Mouse (Mus musculus): Measurements from ENCODE around the gene Dusp16.

Gene Dusp16

DNA sequence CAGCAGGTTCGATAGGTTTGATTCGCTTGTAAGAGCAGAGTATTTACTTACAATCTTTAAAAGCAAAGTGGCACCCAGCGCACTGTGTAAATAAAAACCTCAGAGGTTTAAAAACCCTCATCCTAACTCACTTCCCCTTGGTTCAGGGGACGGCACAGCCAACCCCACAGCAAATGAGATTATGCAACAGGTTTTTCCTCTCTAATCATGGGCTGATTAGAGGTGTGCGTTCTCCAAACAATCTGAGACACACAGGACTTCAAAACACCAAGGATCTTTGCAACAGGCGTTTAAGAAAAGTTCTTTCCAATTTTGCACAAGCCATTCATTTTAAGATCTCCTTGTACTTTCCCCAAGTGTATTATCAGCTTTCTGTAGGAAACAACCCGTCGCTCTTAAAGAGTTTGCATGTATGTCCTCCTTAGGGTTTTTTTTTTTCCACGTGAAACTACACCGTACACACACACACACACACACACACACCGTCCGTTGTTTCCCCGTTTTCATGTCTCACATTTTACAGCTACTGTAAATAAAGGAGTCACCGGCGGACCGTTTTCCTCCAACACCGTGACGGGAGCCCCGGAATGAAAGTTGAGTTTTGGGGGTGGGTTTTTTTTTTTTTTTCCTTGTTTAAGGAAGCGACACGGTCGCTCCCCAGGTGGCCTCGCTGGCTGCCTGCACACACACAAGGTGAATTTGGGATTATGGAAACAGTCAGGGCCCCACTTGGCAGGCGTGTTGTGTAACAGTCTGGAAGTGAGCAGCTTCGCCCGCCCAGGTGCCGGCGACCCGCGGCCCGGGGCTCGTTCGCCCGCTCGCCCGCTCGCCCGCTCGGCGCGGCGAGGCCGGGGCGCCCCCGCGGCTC, 940 bp downstream of the Dusp16 start:
- DNase-seq = peak; percentile 59

DNA sequence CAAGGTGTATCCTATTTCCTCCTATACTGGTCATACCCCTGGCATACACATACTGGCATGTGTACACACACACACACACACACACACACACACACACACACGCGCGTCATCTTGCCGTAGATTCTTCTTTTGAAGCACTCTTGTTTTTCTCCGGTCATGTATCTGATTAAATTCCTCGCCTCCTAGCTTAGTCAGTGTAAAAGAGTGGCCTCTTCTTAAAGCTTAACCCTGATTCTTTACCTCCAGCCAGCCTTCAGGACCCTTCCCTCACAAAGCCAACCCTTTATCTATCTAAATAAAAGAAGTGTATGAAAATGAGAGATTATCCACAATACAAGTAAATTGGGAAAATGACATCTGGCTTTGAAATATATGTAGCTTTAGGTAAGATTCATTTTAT, 3.3 kb downstream of the Dusp16 start:
- DNase-seq = no peak

DNA sequence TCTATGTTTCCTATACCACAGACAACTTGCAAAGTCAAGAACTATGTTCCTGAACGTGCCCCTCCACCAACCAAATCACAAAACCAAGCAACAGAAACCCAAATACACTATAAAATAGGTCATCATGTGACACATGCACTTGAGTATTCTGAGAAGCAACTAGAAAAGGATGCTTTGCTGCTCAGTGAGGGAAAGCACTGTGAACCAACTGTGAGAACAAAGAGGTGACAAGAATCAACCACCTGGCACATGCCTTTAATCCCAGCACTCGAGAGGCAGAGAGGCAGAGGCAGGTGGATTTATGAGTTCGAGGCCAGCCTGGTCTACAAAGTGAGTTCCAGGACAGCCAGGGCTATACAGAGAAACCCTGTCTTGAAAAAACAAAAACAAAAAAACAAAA, 6.0 kb downstream of the Dusp16 start:
- no peak for DNase-seq

DNA sequence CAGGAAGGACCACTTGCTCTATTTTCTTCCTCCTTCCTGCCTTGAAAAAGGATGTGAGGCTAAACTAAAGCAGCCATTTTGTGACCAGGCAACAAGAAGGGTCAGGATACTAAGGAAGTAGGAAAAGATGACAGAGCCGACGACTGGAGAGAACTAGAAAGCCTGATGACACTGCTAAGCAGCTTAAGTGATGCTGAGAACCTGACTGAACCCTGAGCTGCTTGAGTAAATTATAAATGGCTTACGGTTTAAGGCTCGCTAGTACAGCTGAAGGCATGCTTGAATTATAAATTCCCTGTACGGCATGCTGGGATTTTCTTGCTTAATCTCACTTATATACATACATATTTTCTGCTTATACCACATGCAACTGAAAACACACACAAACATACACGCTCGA, 9.5 kb downstream of the Dusp16 start:
- no peak for DNase-seq

DNA sequence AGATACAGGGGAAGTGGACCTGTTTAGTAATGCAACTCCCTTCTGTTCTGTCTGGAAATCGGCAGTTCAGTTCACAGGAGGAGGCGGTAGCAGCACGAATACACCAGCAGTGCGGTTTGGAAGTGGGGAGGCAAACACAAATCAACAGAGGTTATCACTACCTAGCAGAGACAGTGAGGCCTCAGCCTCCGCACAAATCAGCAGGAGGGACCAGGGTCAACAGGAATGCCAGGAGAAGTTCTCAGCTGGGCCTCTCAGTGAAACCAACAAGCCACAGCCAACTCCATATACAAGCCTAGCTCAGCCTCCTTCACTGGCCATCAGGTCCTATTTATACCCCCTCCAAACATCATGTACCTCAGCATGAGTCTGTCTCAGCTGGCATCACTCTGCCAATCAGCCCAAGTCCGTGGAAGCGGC, 10.9 kb downstream of the Dusp16 start:
- DNase-seq = no peak

DNA sequence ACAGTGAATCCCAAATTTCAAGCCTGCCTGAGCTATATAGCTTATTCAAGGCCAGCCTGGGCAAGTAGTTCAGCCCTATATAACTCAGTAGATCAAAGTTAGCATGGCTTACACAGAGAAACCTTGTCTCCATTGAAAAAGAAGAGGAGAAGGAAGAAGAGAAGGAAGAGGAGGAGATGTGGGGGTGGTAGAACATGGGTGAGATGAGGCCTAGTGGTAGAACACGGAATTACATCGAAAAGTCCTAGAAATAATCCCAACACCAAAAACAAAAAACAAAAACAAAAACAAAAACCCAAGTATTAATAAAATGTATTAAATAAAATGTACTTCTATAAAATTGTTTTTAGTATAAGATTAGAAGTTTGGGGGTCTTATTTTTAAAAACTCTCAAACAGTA, 12.4 kb downstream of the Dusp16 start:
- DNase-seq = no peak

DNA sequence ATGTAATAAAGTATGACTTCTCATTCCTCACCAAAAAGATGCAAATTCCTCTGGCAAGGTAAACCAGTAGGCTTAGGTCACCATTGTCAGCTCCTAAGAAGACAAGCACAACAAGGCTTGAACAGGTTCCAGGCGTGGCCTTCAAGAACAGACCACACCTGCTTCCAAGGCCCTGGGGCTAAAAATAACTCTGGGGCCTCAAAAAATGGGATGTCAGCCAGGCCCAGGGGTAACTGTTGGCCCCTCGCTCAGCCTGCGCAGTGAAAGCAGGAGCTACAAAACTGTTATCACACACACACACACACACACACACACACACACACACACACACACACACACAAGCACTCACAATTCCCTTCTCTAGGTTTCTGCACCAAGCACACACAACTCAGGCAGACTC, 18.5 kb downstream of the Dusp16 start:
- peak; percentile 27 for DNase-seq

DNA sequence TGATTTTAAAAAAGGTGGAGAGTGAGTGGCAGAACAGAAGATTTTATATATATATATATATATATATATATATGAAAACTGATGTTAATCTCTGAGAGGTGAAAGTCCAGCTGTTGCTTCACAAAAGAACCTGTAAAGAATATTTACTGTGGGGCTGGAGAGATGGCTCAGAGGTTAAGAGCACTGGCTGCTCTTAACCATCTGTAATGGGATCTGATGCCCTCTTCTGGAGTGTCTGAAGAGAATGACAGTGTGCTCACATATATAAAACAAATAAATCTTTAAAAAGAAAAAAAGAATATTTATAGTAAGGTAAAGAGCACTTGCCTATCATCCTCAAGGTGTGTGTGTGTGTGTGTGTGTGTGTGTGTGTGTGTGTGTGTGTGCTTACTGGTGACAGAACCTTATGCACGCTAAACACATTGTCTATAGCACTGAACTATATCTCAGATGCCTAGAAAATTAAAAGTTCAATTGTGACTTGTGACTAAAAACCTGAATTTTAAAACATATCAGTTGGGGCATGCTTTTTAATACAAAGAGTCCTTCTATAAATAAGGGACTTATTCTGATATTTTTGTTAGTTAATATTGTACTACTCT, 19.0 kb downstream of the Dusp16 start:
- no peak for DNase-seq

DNA sequence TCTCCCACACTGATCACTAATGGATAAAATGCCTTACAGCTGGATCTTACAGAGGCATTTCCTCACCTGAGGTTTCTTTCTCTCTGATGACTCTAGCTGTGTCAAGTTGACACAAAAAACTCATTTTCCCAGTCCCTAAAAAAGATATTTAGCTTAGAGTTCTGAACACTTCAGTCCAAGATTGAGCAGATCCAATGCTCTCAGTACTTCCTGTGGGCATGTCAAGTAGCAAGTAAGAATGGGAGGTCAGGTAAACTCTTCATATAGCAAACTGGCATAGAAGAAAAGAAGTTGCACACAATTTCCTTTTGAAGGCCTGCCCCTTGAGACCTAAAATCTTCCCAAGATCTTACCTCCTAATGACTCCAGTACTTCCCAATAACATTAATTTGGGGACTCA, 22.1 kb downstream of the Dusp16 start:
- no peak for DNase-seq

DNA sequence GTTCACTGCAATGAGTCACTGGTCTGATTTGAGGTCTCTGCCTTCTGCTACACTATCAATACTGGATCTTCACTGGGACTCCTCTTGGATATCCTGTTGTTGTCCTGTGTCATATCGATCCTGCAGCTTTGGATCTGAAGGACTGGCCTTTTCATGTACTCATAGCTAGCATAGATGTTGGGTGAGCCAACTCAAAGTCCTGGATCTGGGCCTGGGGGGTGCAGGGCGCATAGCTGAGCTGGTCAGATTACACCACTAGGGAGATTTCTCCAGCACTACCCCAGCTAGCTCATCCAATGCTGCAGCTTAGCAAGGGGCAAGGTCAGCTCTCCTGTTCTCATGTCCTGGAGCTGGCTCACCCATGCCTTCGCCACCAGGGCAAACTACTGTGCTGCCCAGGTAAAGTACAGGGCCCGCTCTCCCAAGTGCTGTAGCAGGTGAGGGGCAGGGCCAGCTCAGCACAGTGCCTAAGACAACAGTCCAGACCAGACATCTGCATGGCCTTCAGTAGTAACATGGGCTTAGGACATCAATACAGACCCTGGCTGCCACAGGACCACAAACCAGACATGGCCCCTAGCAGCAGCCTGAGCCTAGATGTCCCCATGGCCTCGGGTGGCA, 27.9 kb downstream of the Dusp16 start:
- no peak for DNase-seq

DNA sequence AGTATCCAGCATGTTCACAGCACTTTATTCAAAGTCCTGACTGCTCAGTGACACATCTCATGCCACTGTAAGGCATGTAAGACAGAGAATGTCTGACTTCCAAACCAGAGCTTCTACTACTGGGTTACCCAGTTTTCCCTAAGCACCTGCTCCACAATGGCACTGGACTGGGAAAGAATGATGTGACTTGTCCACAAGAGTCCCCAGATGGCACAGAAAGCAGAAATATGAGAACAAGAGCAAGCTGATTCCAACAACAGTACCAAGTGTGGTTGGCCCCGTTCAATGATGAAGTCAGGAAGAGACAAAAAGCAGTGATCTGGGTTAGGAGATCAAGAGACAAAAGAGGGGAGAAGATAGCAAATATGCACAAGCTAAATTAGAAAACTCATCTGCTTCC, 29.0 kb downstream of the Dusp16 start:
- no peak for DNase-seq

DNA sequence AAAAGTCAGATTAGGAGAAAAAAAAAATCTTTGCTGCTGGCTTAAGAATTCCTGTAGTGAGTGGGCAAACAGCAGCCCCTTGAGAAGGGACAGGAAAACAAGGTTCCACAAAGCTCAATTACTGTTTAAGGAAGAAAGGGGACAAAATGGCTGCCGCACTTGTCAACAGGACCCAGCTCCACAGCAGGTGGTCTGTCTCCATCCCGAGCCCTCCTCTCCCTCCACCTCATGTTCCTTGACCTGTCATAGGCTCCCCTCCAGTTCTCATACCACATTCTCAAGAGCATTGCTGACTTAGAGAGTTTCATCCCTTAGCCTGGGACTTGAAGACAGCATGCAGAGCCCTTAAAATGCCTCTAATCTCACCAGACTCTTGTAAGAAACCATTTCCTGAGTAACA, 30.6 kb downstream of the Dusp16 start:
- DNase-seq = no peak

DNA sequence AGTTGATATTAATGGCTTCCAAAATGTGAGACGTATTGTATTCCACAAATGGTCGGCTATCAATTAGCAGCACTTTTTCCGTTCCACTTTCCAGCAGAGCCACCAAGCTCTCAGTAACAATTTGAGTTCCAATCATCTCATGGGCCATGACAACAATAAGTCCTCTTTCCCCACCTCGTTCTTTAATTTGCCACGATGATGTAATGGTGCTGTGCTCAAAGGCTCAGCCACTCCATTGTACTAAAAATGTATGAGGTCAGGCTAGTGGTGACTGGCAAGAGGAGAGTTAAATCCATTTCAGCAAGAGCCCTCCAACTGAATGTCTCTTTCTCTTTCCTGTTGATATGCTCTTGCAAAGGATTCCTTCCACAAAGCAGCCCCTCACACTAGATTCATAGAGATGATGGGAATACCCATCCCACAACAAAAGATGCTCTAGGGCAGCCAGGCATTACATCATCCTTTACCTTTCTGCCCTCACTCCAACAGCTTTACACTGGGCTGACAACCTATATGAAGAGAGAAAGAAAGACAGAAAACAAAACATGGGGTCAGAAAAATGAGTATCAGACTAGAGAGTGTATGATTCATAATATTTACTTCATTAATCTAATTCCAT, 31.4 kb downstream of the Dusp16 start:
- DNase-seq = no peak

DNA sequence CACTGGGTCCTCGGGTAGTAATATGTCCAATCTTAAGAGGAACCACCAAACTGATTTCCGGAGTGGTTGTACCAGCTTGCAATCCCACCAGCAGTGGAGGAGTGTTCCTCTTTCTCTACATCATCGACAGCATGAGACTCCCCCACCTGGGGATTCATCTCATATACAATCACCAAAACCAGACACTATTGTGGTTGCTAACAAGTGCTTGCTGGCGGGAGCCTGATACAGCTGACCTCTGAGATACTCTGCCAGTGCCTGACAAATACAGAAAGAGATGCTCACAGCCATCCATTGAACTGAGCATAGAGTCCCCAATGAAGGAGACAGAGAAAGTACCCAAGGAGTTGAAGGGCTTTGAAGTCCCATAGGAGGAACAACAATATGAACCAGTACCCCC, 36.4 kb downstream of the Dusp16 start:
- DNase-seq = no peak

DNA sequence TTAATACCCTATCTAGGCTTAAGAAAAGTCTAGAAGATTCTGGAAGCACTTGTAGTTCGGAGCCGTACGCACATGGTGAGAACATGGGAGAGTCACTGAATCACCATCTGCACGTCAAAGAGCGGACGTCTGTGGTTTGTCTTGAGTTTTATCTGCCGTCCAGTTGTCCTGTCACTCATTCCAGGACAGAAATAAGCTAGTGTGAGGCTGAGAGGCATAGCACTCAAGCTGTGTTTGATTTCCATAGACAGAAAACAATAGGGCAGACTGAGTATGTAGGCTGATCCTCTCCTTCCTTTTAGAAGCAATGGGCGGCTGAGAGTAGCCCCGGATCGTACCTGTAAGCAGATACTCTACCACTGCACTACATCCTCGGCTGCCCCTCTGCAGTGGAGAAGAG, 38.6 kb downstream of the Dusp16 start:
- no peak for DNase-seq

DNA sequence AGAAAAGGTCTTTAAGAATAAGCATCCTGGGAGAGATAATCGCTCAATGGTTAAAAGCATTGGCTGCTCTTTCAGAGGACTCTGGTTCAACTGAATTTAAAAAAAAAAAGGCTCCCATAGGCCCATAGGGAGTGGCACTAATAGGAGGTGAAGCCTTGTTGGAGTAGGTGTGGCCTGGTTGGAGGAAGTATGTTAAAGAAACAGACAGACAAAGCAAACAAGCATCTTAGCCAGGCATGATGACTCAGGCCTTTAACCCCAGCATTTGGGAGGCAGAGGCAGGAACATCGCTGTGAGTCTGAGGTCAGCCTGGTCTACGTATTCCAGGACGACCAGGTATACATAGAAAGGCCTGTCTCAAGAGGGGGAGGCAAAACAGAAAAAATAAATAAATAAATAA, 39.0 kb downstream of the Dusp16 start:
- DNase-seq = no peak

DNA sequence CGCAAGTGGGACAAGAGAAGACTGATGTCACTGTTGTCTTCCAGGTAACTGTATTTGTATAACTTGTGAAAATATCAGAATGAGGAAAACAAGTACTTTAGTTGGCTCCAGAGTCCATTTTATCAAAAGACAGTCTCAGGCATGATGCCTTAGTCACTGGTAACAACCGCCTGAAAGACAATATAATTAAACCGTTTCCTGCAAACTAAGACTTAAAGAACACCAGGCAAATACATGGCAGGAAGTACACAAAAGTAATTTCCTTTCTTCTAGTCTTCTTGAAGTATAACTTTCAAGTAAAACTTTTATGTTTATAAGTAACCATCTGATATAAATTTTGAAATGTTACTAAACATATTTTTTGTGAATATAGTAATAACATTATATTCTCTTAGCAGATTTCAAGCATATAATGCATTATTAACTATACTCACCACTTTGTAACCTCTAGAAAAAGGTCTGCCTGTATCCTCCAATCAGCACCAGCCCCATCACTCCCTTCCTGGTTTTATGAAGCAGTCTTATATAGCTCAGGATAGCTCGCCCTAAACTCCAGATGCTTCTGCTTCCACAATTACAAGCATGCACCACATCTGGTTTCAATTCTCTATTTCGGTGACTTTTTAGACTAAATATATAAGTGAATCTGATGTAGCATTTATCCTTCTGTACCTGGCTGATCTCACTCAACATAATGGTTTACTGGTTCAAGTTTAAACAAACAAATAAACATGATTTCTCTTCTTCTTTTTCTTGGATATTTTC, 40.4 kb downstream of the Dusp16 start:
- no peak for DNase-seq

DNA sequence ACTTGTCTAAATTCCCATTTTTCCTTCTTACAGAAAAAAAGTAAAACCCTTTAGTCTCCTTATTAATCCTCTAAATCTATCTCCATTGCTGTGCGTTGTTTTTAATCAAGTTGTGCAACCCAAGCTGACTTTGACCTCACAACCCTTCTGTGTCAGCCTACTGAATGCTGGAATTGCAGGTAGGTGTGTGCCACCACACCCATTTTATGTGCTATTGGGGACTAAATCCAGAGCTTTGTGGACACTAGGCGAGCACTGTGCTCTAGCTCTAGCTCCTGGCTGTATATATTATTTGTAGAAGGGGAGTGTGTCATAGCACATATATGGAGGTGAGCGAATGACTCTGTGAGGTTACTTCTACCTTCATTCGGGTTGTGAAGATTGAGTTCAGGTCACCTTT, 41.3 kb downstream of the Dusp16 start:
- DNase-seq = no peak

DNA sequence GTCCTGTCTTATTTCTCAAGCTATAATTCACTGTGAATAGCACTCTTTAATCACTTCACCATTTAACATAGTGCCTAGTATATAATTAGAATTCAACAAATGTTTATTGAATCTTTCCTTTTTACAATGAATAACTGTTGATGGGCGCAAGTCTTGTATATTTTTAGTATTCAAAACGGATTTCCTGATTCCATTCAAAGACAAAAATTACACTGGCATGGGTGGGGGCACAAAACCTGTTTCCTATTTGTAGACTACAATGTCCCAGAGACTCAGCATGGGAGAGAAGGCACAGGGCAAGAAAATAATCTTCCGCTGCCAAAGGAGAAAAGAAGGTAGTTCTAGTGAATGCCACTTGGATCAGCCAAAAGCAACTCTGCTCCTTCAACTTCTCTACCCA, 44.3 kb downstream of the Dusp16 start:
- DNase-seq = no peak

DNA sequence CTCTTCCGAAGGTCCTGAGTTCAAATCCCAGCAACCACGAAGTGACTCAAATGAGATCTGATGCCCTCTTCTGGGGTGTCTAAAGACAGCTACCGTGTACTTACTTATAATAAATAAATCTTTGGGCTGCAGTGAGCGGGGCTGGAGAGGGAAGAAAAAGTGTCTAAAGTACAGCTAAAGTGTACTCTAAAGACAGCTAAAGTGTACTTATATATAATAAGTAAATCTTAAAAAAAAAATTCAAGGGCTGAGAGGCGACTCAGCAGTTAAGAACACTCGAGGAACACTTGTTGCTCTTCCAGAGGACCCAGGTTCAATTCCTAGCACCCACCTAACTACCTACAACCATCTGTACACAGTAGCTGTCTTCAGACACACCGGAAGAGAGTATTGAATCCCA, 46.5 kb downstream of the Dusp16 start:
- no peak for DNase-seq

DNA sequence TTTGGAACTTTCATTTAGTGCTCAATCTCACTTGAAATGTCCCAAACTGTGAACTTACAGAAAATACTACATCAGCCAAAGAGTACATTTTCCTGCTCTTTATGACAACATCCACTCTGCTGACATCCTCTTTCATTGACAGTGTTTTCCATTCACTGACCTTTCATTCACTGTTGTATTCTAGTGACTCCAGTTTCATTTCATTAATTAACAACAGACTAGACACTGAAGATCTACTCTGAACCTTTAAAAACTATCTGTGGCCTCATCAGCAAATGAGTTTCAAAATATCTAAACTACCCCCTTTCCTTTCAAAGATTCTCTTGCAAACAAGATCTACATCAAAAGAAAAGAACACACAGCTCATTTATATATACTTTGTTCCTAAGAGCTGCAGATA, 48.9 kb downstream of the Dusp16 start:
- no peak for DNase-seq

DNA sequence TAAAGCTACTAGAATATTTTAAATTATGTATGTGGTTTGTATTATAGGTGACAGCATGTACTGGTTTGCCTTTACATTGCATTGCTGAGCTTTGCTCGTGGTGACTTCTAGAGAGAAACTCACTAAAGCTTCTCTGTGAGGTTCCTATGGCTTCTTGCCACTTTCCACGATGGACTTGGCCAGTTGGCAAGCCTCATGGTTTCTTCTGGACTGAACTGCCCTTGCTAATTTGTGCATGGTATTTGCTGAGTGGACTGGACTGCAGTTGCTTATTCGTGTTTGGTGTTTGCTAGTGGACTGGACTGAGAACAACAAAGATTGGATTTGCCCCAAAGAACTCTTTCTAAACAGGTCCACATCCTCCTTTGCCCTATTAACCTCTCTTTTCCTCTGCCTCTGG, 55.6 kb downstream of the Dusp16 start:
- no peak for DNase-seq

DNA sequence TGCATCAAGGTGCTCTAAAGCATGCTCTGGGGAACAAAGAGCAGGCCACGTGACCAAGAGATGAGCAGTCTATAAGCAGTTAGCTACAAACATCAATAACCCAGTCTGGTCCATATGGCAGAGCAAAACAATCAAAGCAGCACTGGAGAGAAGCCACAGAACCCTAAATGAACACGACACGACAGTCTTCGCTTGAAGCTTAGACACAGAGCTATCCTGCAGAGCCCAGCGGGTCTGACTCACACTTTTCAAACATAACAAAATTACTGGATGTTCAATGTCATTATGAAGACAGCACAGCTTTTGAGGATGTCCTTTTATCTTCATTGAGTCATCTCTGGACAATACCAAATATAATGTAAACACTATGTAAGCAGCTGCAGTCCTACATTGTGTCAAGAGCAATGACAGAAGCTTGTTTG, 58.6 kb downstream of the Dusp16 start:
- DNase-seq = no peak
